Mouse (Mus musculus) heart, embryonic 12.5 days (tissue): ENCODE data around the gene Gdf1. TPM values are rescaled to one million over a fixed set of nuclear protein-coding genes. Genes with fewer than 3 reads are reported as not detected.

Experiments used
- ATAC-seq: fragments of 200-750 bp; cut with Nextera tagmentation; 2 replicates; pipeline ENCODE4 v1.8.0; 2017; ENCODE audit warnings: moderate TSS enrichment, moderate library complexity; ENCODE audit not compliant: insufficient number of reproducible peaks, low FRiP score
- H3K27ac ChIP-seq: fragments of 300-500 bp; sonication (generic); 2 replicates; pipeline ENCODE4 v1.5.1; 2016; ENCODE audit warnings: mild to moderate bottlenecking, moderate library complexity; ENCODE audit not compliant: poor library complexity, severe bottlenecking
- H3K27me3 ChIP-seq: fragments of 300-500 bp; sonication (generic); replicated peaks from 2 replicates; pipeline ENCODE4 v1.6.1; 2016; ENCODE audit warnings: mild to moderate bottlenecking, moderate library complexity
- H3K36me3 ChIP-seq: fragments of 300-500 bp; sonication (generic); 2 replicates; pipeline ENCODE4 v1.6.1; 2016; ENCODE audit warnings: mild to moderate bottlenecking, moderate library complexity
- H3K4me1 ChIP-seq: fragments of 300-500 bp; sonication (generic); replicated peaks from 2 replicates; pipeline ENCODE4 v1.6.1; 2016; ENCODE audit warnings: mild to moderate bottlenecking
- H3K4me2 ChIP-seq: fragments of 300-500 bp; sonication (generic); 2 replicates; pipeline ENCODE4 v1.6.1; 2016; ENCODE audit warnings: mild to moderate bottlenecking, moderate library complexity
- H3K4me3 ChIP-seq: fragments of 300-500 bp; sonication (generic); 2 replicates; pipeline ENCODE4 v1.5.1; 2016; ENCODE audit warnings: mild to moderate bottlenecking
- H3K9ac ChIP-seq: fragments of 300-500 bp; sonication (generic); 2 replicates; pipeline ENCODE4 v1.6.1; 2016; ENCODE audit warnings: mild to moderate bottlenecking, moderate library complexity
- H3K9me3 ChIP-seq: fragments of 300-500 bp; sonication (generic); replicated peaks from 2 replicates; pipeline ENCODE4 v1.6.1; 2016; ENCODE audit warnings: mild to moderate bottlenecking, moderate library complexity
- WGBS: fragments of 180-500 bp; shearing (Covaris S2); methylation state at CpG from one replicate; pipeline ENCODE4 v1.1.7; 2016; 5-methylcytosine and 5-hydroxymethylcytosine counted together
- polyA plus RNA-seq: library from polyadenylated mRNA; unstranded; fragments of >200 nt; fragmentation: Nextera tagmentation; extraction: Ambion mirVana; gene quantifications from 2 replicates; pipeline ENCODE4 v1.2.1, GENCODE M21; 2016

Gene Gdf1
- polyA plus RNA-seq, 1 experiment from 2014 or later, result 2.1 TPM

DNA sequence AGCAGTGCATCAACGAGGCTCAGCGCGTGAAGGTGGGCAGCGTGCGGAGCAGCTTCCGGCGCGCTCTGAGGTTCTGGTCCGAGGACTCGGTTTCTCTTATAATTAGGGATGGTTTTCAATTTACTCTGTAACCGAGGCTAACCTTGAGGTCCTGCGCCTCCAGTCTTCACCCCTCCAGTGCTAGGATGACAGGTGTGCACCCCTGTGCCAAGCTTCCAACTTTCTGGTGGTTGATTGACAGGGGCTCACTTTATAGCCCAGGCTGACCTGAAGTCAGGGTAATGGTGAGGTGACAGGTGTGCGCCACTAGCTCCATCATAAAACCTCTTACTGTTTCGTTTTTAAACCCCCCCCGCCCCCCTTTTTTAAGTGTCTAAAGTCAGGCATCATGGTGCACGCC lies 26.7 kb upstream of the Gdf1 start:
- Histone ChIP-seq H3K9me3 (no peaks in the 10 kb centered on the region), H3K36me3 (peaks cover 60% of the 10 kb centered on the region), H3K4me3 (peak overlapping the region; percentile 96), H3K4me1 (peaks cover 25% of the 10 kb centered on the region), H3K27me3 (no peaks in the 10 kb centered on the region), H3K9ac (peak overlapping the region; percentile 94), H3K4me2 (peak overlapping the region; percentile 94), H3K27ac (peak overlapping the region; percentile 67; the same call in 1 of the 2 replicates)
- WGBS, result 4% methylated on average over 16 of the region's 16 CpGs
- ATAC-seq, result no peak

DNA sequence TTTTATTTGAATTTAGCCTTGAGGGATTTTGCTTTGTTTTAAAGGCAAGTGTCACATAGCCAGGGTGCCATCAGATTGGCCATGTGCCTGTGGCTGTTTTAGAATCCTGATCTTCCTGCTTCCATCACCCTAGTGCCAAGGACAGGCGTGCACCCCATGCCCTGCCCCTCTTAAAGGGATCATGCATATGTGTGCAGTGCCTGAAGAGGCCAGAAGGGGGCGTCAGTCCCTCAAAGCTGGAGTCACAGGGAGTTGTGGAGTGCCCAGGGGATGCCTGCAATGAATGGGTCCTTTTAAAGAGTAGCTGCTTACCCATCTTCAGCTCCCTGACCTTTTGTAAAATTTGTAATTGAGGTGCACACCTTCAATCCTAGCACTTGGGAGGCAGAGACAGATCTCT lies 20.3 kb upstream of the Gdf1 start:
- no peak for ATAC-seq
- Histone ChIP-seq H3K36me3 (peaks cover 90% of the 10 kb centered on the region), H3K4me1 (peaks cover 2% of the 10 kb centered on the region), H3K4me3 (no peak overlapping the region), H3K4me2 (no peak overlapping the region), H3K9ac (no peak overlapping the region), H3K27ac (no peak overlapping the region), H3K9me3 (no peaks in the 10 kb centered on the region), H3K27me3 (no peaks in the 10 kb centered on the region)
- WGBS, result 38% methylated on average over 2 of the region's 2 CpGs

GRCm38 (mm10) chr8:70313399-70313798 lies 16.2 kb upstream of the Gdf1 start:
- Histone ChIP-seq H3K27ac (no peak overlapping the region), H3K9ac (no peak overlapping the region)
- 71% methylated on average over 2 of the region's 2 CpGs for WGBS

DNA sequence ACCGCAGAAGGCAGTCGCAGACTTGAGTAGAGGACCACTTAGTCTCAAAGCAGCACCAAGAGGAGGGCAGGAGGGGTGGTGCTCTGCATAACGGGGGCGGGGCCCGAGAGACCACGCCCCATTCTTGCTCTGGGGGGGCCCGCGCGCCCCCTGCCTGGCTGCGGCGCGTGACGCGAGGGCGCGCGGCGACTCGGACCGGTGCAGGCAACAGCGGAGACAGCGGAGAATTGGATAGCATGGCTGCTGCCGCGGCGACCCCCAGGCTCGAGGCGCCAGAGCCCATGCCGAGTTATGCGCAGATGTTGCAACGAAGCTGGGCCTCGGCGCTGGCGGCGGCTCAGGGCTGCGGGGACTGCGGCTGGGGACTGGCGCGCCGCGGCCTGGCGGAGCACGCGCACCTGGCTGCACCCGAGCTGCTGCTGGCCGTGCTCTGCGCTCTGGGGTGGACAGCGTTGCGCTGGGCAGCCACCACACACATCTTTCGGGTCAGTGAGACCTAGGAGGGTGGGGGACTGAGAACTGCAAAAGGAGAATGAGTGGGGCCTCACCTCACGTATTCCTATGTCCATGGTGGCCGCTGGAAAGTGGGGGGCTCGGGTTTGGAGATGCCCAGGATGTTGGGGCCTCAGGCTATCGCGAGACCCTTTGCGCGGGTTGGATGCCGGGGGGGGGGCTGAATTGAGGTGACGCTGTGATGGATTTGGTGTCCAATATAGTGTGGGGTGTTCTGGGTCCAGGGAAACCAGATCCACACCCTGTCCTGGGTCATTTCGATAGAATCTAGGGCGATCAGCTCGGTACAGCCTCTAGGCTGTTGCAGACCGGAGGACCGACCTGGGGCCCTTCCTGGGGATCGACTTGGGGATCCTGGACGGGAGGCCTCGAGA lies 13.8 kb upstream of the Gdf1 start, which contains the start of gene Cers1:
Gene Cers1 (plus strand): TSS at position 152 of the 887 bp plus-strand sequence.
- H3K4me3 ChIP-seq, result peak within 1 kb of the TSS; percentile 63
- H3K36me3 ChIP-seq, result peaks cover 31% of the 10 kb centered on the region
- WGBS, result 3% methylated on average over 66 of the region's 66 CpGs
- H3K9ac ChIP-seq, result peak within 1 kb of the TSS; percentile 68
- peaks cover 13% of the 10 kb centered on the region; the same call in 1 of the 2 replicates for H3K27me3 ChIP-seq
- peaks cover 25% of the 10 kb centered on the region for H3K4me1 ChIP-seq
- ATAC-seq, result peak; percentile 71
- no peak within 1 kb of the TSS for H3K27ac ChIP-seq
- no peaks in the 10 kb centered on the region for H3K9me3 ChIP-seq
- peak within 1 kb of the TSS; percentile 93 for H3K4me2 ChIP-seq

More at GRCm38 (mm10) chr8:70313399-70313798, 16.2 kb upstream of the Gdf1 start:
- H3K36me3 ChIP-seq, result peaks cover 52% of the 10 kb centered on the region
- H3K4me1 ChIP-seq, result peaks cover 25% of the 10 kb centered on the region
- H3K4me2 ChIP-seq, result no peak overlapping the region
- no peaks in the 10 kb centered on the region for H3K9me3 ChIP-seq
- H3K4me3 ChIP-seq, result no peak overlapping the region
- peaks cover 13% of the 10 kb centered on the region; the same call in 1 of the 2 replicates for H3K27me3 ChIP-seq
- ATAC-seq, result no peak

DNA sequence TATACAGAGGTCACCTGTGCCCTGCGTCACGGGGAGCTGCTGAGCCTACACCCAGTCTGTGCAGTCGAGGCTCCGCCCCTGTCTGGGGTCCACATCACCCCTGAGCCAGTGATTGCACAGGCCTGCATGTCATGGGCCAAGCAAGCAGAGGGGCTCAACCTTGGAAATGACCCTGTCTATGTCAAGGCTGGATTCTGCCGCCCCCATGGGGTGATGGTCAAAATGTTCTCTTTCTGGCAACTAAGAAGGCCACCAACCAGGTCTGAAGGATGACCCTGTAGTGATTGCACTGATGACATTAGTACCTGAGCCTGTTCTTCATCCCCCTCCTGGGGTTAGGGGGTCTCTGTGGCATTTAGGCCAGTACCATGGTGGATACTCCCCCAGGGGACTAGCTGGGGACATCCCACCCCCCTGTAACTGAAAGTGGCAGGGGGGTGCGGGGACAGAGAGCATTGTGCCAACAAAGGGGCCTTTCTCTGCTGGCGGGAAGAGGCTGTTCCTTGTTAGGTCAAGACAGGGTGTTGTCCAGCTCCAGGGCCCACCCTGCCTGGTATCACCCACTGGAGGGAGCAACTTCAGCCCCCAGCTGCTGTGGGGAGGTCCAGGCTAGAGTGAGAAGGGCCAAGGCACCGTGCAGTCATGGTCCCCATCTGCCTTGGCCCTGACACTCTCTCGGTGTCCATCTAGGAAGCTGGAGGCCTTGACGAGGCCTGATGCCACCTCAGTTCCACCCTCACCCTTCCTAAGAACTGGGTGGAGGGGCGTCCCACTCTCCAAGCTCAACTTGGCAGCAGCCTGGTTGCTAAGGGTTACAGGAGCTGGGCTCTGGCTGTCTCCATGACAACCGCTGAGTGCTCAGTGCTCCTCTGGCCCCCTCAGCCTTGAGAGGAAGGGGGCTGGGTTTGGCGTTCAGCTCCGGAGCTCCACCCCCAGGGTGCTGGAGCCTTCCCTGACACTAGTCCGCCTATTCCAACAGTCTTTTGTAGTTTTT lies 12.8 kb upstream of the Gdf1 start:
- Histone ChIP-seq H3K27ac (no peak overlapping the region), H3K4me1 (peaks cover 25% of the 10 kb centered on the region), H3K9ac (peak overlapping the region; percentile 68), H3K9me3 (no peaks in the 10 kb centered on the region), H3K4me3 (peak overlapping the region; percentile 63), H3K4me2 (peak overlapping the region; percentile 93), H3K36me3 (peaks cover 22% of the 10 kb centered on the region), H3K27me3 (peaks cover 13% of the 10 kb centered on the region; the same call in 1 of the 2 replicates)
- 19% methylated on average over 15 of the region's 15 CpGs for WGBS
- peak; percentile 61 for ATAC-seq

DNA sequence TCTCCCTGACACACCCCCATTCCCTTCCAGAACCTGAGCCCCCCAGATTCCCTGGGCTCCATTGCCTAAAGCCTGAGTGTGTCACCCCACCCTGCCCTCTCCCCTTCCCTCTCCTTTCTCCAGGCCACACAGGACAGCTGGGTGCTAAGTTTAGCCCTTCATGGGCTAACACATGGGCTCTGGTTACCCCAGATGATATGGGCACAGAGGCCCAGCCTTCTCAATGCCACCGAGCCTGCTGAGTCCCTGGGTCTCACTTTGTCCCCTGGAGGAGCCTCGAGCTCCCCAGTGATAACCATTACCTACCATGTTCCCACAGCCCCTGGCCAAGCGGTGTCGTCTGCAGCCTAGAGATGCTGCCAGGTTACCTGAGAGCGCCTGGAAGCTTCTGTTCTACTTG lies 11.7 kb upstream of the Gdf1 start:
- no peak overlapping the region for H3K9ac ChIP-seq
- ATAC-seq, result no peak
- peaks cover 11% of the 10 kb centered on the region for H3K36me3 ChIP-seq
- no peaks in the 10 kb centered on the region for H3K9me3 ChIP-seq
- H3K4me1 ChIP-seq, result peaks cover 25% of the 10 kb centered on the region
- no peak overlapping the region for H3K27ac ChIP-seq
- no peak overlapping the region for H3K4me2 ChIP-seq
- H3K27me3 ChIP-seq, result peaks cover 13% of the 10 kb centered on the region; the same call in 1 of the 2 replicates
- 75% methylated on average over 5 of the region's 5 CpGs for WGBS
- H3K4me3 ChIP-seq, result no peak overlapping the region

DNA sequence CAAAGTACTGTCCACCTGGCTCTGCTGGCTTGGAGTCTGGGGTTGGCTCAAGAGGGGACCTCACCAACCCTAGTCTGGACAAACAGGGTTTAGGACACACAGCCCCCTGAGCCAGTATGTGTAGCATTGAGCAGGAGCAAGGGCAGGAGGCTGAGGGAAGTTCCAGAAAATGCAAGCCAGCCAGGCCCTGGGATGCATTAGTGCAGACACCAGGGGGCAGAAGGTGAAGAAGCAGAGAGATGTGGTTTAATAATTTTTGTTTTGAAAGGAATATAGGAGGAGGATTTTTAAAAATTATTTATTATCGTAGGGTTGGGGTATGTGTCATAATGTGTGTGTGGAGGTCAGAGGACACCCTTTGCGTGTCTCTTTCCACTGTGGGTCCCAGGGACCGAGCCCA lies 5.9 kb upstream of the Gdf1 start:
- H3K4me3 ChIP-seq, result no peak overlapping the region
- no peak overlapping the region for H3K27ac ChIP-seq
- H3K27me3 ChIP-seq, result no peaks in the 10 kb centered on the region
- no peaks in the 10 kb centered on the region for H3K4me1 ChIP-seq
- peaks cover 8% of the 10 kb centered on the region; the same call in 1 of the 2 replicates for H3K9me3 ChIP-seq
- no peak overlapping the region for H3K9ac ChIP-seq
- 93% methylated on average over 3 of the region's 3 CpGs for WGBS
- ATAC-seq, result no peak
- no peak overlapping the region for H3K4me2 ChIP-seq
- peaks cover 4% of the 10 kb centered on the region; the same call in 1 of the 2 replicates for H3K36me3 ChIP-seq

- H3K4me3 ChIP-seq, result no peak overlapping the region
- H3K4me2 ChIP-seq, result no peak overlapping the region
- H3K4me1 ChIP-seq, result peaks cover 24% of the 10 kb centered on the region
- WGBS, result 75% methylated on average over 6 of the region's 6 CpGs
- peaks cover 8% of the 10 kb centered on the region; the same call in 1 of the 2 replicates for H3K9me3 ChIP-seq
- no peak overlapping the region for H3K9ac ChIP-seq
- H3K27me3 ChIP-seq, result peaks cover 21% of the 10 kb centered on the region
- ATAC-seq, result peak; percentile 49; the same call in 1 of the 2 replicates
- peaks cover 20% of the 10 kb centered on the region for H3K36me3 ChIP-seq
- peak overlapping the region; percentile 22 for H3K27ac ChIP-seq
These were observed 2.1 kb upstream of the Gdf1 start for GRCm38 (mm10) chr8:70327512-70327911.

- Histone ChIP-seq H3K36me3 (peaks cover 46% of the 10 kb centered on the region), H3K4me1 (peaks cover 24% of the 10 kb centered on the region), H3K9ac (peak overlapping the region; percentile 36), H3K4me2 (peak overlapping the region; percentile 64), H3K27me3 (peaks cover 21% of the 10 kb centered on the region), H3K4me3 (peak overlapping the region; percentile 33), H3K27ac (no peak overlapping the region), H3K9me3 (peaks cover 8% of the 10 kb centered on the region; the same call in 1 of the 2 replicates)
- WGBS, result 7% methylated on average over 45 of the region's 45 CpGs
- peak; percentile 15; the same call in 1 of the 2 replicates for ATAC-seq
These were observed 471 bp downstream of the Gdf1 start for GRCm38 (mm10) chr8:70329835-70330740.
